Mouse (Mus musculus) urinary bladder, adult 18-20 months (tissue): ENCODE data around the gene A630076J17Rik.

Experiments used
- DNase-seq, 2 experiments: peaks; one replicate each; pipeline ENCODE4 v3.0.0; 2022; ENCODE audit warnings: low spot score in 2 of 2, mixed read lengths in 2 of 2

A630076J17Rik gene

GRCm38 (mm10) chr3:107229822-107230221 lies 592 bp upstream of the A630076J17Rik start:
- DNase-seq = no peak

- DNase-seq = no peak
These were observed 788 bp downstream of the A630076J17Rik start for GRCm38 (mm10) chr3:107231202-107231601.

GRCm38 (mm10) chr3:107233351-107233813 lies 3.0 kb downstream of the A630076J17Rik start:
- DNase-seq = peak; percentile 43 to 80

DNA sequence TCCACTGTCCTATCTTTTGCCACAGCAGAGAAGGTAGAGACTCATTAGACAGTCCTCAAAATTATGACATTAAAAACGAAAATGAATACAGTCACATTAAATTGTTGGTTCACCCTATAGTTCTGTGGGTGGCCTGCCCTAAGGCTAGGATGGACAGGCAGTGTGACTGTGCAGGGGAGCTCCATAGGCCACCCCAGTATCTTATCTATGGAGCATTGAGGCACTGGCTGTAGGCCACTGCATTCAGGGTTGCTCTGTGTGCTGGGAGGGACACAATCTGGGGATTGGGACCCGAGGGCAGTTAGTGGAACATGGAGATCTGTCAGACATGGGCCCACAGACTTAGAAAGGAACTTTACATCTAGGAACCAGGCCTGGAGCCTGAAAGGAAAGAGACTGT lies 3.5 kb downstream of the A630076J17Rik start:
- DNase-seq = no peak

GRCm38 (mm10) chr3:107238051-107238450 lies 7.6 kb downstream of the A630076J17Rik start:
- DNase-seq = no peak

DNA sequence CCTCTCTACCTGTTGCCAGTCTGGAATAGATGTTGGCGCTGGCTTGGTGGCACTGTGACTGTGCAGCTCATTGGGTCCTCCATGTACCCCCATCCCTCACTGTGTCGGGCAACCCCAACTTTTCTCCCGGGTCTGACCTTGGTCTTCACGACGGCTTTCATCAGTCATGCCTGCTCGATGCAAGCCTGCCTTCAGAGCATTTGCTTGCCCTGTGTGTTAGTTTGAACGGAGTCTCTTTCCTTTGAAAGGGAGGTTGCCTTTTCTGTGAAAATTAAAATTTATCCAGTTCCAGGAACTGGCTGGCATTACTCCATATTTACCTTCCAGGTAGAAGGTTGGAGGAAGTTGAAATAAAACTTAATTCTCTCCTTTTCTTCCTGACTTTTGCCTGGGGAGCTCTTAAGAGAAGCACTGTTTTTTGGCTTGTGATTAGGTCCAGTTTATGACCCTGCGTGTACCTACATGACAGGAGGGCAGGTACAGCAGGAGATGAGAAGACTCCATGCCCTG lies 8.1 kb downstream of the A630076J17Rik start:
- no peak for DNase-seq

DNA sequence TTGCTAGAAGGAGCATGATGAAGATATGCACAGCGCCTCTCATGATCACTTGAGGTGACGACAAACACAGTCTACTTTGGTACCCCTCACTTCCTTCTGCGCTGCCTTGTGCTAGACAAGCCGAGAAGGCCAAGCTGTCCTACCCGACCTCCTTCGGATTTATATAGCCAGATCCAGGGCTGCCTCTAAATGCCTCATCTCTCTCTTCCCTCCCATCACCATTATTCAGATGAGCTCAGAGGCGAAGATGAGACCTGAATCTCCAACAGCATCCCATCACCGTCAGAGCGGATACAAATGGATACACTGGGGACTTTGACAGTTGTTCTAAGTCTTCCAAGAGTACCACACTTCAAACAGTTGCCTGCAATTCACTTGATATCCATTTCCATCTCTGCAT lies 9.2 kb downstream of the A630076J17Rik start, which contains the start of gene Prok1:
TSS of gene Prok1 (minus strand) at position 101 of the 400 bp plus-strand sequence.
- DNase-seq = no peak

DNA sequence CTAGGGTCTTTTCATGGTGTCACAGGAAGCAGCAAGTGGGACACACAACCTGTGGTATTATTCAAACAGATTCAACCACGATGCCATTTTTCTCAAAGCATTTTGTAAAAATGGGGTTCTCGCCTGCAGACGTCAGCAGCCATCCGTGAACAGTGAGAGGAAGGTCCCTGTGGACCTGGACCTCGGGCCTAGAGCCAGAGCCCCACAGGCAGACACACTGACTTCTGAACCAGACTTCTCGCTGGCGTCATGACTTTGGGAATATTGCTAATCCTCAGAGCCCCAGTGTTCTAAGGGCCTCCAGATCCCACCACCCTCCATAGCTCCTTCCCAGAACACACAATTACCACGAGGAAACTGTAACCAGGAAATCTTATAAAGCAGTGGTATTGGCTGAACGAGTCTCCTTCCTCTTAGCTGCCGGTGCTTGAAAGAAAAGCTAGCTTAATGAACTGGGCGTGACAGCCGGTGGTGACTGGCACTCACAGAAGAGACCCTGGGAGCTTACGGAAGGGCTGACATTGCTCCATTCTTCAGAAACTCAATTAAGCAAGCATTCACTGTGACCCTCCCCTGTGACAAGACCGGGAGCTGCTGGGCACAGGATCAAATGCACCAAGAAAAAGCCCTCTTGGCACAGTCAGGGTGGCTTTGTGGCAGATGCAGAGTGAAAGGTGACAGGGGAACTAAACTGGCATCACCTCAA lies 11.1 kb downstream of the A630076J17Rik start:
- DNase-seq = no peak

DNA sequence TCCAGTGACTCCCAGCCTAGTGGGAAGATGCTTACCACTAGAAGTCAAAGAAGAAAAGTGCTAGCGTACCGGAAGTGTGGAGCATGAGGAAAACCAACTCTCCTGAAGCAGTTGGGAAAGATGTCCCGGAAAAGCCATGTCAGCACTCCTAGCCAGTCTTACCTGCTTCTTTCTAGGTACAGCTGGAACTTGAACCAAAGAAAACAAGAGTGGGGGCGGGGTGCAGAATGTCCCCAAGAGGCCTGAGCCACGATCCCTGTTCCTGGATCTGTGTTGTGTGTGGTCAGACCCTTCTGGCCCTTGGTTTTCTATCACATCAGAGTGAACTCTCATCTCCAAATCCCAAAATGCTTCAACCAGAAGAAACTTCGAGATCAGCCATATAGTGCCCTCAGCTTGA lies 16.5 kb downstream of the A630076J17Rik start:
- DNase-seq = no peak

- no peak for DNase-seq
These were observed 18.6 kb downstream of the A630076J17Rik start for GRCm38 (mm10) chr3:107249042-107249441.

GRCm38 (mm10) chr3:107250320-107250719 lies 19.9 kb downstream of the A630076J17Rik start:
- no peak for DNase-seq

DNA sequence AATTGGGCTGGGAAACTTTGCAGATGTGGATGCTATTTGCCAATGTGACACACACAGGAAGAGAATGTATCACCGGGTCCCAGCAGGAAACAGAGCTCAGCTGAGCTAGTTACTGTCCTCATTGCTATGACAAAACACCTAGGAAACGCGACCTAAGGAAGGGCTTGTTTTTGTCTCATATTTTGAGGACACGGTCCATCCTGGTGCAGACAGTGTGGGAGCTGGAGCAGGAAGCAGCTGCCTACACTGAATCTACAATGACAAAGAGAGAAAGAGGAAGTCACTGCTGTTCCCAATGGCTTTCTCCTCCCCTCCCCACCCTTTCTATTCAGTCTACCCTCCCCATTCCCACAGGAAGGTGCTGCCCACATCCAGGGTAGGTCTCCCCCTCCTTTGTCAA lies 21.6 kb downstream of the A630076J17Rik start:
- no peak for DNase-seq

DNA sequence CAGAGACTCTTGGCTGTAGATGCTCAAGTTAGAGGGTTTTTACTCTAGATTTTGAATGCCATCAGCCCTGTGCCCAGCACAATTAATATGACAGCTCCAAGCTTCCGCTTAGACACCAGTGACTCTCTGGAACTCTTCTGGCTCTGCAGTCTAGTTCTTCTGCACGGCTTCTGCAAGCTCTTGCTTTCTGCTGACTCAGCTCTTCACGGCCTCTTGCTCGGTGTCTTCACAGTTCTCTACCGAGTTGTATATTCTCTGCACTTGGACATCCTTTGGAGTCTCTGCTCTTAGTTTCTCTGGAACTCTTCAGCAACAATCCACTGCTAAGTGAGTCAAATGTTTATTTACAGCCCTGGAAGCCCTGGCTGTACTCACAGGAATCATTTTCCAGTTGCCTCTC lies 23.5 kb downstream of the A630076J17Rik start:
- no peak for DNase-seq

DNA sequence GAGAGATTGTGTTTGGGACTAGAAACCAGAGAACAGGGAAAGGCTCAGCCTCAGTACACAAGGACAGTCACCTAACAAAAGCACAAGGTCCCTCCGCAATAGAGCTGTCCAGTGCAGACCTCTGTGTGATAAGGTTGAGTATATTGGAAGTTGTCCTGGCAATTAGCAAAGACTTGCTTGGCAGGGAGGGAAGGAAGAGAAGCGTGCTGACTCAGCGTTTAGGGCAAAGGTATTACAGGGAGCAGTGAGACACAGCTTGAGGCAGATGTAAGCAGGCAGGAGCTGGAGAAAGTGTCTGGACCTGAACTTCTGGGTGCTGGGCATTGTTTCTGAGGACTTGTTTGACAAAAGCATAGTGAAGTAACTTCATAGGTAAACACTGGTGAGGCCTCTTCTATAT lies 25.6 kb downstream of the A630076J17Rik start:
- no peak for DNase-seq

GRCm38 (mm10) chr3:107256724-107257123 lies 26.3 kb downstream of the A630076J17Rik start:
- no peak for DNase-seq

- no peak for DNase-seq
These were observed 27.5 kb downstream of the A630076J17Rik start for GRCm38 (mm10) chr3:107257924-107258323.

- DNase-seq = no peak
These were observed 30.8 kb downstream of the A630076J17Rik start for GRCm38 (mm10) chr3:107260956-107261850.

DNA sequence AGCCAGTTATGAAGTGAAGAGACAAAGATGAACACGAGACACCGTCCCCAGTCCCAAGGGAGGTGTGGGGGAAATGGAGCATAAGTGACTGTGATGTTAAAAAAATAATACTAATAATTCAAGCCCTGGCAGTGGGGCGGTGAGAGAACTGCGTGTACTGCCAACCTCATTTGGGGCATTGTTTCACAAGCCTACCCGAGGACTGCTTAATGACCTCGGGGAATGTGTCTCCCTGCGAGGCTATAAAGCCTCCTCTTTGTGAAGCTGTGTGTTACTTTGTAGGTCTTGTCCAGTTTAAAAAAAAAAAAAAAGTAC lies 31.4 kb downstream of the A630076J17Rik start:
- no peak for DNase-seq

DNA sequence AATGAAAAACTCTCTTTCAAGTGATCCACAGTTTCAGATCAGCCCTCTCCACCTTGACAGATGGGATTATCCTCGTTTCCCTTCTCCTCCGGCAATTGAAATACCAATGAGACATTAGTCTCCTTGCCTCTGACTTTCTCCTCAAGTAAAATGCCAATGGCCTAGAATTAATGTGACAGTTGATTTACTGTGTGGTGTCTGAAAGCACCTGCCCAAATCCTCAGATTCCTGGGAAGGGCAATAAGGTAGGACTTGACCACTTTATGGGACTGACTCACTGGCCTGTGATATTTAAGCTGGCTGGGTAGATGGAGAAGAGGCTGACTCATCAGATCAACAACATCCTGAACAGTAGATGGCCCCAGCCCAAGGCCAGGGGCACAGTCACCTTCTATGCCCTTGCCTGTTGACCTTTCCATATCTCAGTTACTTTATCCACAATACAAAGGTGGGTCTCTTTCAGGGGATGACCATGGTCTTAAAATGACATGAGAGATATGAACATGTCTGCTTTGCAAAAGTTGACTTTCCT lies 36.5 kb downstream of the A630076J17Rik start:
- no peak for DNase-seq

- no peak for DNase-seq
These were observed 42.0 kb downstream of the A630076J17Rik start for GRCm38 (mm10) chr3:107272433-107272832.

GRCm38 (mm10) chr3:107273820-107274219 lies 43.4 kb downstream of the A630076J17Rik start:
- peak; percentile 24 to 33 for DNase-seq

GRCm38 (mm10) chr3:107275351-107275750 lies 44.9 kb downstream of the A630076J17Rik start:
- DNase-seq = no peak
